Mouse (Mus musculus): Measurements from ENCODE around the gene Sestd1.

The Sestd1 gene

DNA sequence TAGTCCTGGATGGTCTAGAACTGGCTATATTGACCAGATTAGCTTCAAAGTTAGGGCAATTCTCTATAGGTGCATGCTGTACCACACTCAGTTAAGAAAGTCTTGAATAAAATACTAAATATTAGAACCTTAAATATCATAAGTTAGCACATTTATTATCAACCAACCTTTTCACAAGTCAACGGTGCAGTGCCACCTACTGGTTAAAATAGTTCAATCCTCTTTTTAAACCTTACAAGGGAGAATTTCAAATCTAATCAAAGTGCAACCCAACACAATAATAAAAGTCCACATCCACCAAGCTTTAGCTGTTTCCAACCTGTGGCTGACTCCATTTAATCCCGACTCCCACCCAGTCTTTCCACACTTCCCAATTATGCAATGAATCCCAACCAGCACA is 76.5 kb downstream of the Sestd1 start:
- peak; percentile 23 for DNase-seq

DNA sequence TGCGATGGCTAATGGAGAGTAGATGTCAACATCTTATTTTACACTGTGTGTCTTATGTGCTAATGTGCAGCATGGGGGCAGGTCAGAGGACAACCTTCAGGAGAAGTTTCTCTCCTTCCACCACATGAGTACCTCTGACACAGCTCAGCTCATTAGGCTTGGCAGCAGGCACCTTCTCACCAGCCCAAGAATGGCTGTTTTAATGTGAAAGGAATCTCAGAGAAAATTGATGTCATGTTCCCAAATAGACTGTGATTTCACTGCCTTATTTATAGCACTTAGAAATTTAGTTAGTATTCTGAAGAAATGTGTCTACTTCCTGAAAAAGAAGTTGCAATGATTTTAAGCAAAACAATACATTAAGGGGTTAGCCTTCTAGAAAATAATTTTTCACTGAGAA is 78.5 kb downstream of the Sestd1 start:
- no peak for DNase-seq

DNA sequence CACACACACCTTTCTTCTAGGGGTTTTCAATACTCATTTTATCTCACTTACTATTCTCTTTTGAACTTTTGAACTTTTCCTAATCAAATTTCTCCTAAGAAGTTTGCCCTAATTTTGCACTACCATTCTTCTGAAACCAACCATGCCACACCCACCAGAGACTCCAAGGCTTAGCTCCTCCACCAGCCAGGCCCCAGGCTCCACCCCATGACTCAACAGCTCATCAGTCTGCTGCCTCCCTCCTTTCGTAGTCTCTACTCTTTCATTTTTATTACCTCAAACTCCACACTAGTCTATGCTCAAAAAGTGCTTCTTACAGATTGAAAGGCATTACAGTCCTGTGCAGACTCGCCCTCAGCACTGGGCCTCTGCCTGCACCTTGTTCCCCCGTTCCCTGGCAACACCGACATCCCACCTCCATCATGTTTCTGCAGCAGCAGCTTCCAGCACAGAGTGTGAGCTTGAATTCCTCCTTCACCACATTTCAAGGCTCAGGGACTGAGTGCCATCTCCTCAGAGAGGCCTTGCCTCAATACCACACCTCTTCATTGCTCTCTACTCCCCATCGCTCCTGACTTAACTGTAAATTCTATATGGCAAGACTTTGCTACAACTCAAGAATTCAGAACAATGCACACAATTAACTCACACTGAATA is 79.3 kb downstream of the Sestd1 start:
- DNase-seq = no peak

DNA sequence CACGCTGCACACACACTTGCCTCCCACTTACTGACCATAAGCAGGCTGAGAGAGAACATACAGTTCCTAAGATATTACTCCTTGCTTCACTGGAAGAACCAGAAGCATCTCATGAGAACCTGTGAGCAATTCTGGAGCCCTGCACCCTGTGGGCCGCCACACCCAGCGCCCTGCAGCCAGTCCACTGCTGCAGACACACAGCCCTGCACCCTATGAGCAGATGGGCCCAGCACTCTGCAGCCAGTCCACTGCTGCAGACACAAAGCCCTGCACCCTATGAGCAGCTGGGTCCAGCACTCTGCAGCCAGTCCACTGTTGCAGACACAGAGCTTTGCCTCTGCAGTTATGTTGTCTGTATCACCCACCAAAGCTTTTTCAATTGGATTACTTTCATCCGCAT is 80.0 kb downstream of the Sestd1 start:
- no peak for DNase-seq

GRCm38 (mm10) chr2:77198246-77198645 is 82.1 kb downstream of the Sestd1 start:
- no peak for DNase-seq

GRCm38 (mm10) chr2:77196819-77197218 is 83.6 kb downstream of the Sestd1 start:
- no peak for DNase-seq

- DNase-seq = no peak
Measured at GRCm38 (mm10) chr2:77195056-77195455, 85.3 kb downstream of the Sestd1 start.

DNA sequence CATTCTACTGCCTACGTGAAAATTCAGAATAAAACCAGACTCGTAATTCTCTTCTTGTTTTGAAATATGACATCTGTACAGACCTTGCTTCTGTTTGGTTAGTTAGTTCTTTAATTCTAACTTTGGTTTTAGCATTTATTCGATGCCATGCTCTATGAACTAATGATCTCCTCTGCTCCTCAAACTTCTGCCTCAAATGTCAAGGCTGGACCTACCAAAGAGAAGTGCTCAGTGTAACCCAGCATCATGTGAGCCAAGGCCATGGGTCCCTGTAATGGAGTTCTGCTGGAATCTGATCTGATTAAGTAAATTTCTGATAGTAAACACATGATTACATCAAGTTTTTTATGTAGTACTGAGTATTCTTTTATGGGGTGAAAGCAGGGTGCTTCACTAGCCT is 88.6 kb downstream of the Sestd1 start:
- no peak for DNase-seq

DNA sequence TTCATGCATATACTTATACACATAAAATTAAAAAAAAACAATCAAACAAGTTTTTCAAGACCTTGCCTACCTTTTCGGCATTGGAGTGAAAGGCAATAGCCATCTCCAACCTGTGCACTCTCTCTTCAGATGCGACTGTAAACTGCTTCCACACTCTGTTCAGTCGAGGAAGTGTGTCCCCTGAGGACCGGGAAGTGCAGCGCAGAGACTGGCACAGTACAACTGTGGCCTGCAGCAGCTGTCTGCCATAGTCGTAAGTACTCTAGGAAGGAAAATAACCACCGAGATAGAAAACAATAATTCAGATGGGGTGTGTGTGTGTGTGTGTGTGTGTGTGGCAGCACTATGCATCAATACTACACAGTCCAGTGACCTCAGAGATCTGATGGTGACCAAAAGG is 89.5 kb downstream of the Sestd1 start:
- no peak for DNase-seq

- DNase-seq = no peak
Measured at GRCm38 (mm10) chr2:77190301-77190700, 90.1 kb downstream of the Sestd1 start.

GRCm38 (mm10) chr2:77189671-77190070 is 90.7 kb downstream of the Sestd1 start:
- DNase-seq = no peak

GRCm38 (mm10) chr2:77187501-77187900 is 92.9 kb downstream of the Sestd1 start:
- DNase-seq = peak; percentile 69

GRCm38 (mm10) chr2:77186912-77187311 is 93.5 kb downstream of the Sestd1 start:
- DNase-seq = no peak

DNA sequence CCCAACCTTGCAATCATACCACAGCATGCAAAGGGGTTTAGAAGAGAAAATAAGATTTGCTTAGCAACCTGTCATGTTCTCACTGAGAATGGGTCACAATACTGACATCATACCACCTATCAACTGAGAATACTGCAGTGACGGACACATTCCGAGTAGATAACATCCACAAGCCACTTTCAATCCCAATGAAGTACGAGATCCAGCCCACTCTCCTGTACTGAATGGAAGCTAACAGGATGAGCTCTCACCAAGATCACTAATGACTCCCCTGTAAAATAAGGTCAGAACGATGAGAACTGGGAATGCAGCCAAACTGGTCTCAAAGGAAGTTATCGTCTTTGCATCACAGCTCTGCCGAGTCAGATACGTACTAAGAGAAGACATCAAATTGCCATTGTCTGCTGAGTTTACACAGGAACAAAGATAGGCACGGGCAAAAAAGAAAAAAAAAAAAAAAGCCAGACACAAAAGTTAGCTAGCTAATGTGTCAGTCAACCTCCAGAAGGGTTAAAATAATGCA is 96.3 kb downstream of the Sestd1 start:
- DNase-seq = no peak

- no peak for DNase-seq
Measured at GRCm38 (mm10) chr2:77183646-77184045, 96.7 kb downstream of the Sestd1 start.

- DNase-seq = no peak
Measured at GRCm38 (mm10) chr2:77182996-77183380, 97.4 kb downstream of the Sestd1 start.

GRCm38 (mm10) chr2:77182271-77182995 is 98.0 kb downstream of the Sestd1 start:
- no peak for DNase-seq

DNA sequence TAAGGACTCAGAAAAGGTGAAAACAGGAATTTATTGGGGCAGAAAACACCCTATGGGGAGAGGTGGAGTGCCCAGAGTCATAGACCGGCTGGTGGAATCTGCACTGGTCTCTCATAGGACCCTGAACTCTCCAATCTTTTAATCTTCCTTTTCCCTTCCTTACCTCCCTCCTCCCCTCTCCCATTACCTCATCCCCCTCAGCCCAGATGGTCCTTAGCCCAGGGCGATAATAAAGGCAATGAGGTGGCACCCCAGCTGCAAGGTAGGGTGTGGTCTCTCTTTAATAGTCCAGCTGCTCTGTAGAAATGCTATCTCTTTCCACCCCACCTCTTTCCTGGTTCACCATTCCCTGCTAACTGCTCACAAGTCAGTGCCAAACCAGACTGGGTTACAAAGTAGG is 102.9 kb downstream of the Sestd1 start:
- DNase-seq = no peak

DNA sequence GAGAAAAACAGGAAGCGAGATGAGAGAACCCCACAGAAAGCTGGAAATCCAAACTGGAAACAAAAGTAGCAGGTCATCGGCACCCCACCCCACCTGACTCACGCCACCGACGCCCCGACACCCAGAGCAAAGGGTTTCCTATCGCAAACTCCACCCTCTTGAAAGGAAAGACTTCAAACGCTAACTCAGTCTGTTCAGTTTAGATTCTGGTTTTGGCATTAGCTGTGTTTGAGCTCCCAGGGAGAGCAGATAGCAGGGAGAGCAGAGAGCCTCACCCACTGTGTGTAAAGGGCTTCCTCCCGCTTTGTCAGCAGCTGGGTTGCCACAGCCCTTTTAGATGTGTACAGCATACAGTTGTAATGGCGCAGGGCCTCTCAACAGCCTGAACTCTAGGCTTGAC is 104.0 kb downstream of the Sestd1 start:
- peak; percentile 52 for DNase-seq

GRCm38 (mm10) chr2:77175411-77175810 is 105.0 kb downstream of the Sestd1 start:
- DNase-seq = no peak

- no peak for DNase-seq
Measured at GRCm38 (mm10) chr2:77174313-77174712, 106.1 kb downstream of the Sestd1 start.

GRCm38 (mm10) chr2:77173821-77174220 is 106.6 kb downstream of the Sestd1 start:
- no peak for DNase-seq

DNA sequence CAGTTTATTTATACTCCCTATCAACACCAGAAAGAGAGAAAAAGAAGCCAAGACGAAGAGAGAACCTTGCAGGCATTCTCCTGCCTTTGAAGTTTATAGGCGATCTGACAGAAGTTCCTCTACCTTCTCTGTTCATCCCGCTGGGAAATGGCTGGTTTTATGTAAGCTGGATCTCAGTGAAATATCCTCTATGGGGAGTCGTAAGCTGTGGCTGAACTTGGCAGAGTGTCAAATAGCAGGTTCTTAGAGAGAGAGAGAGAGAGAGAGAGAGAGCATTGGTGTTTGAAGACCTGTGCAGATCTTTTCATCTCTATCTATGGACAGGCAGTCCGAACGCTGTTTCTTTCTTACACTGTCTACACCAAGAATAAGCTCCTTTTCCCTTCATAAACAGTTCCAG is 107.0 kb downstream of the Sestd1 start:
- DNase-seq = no peak

DNA sequence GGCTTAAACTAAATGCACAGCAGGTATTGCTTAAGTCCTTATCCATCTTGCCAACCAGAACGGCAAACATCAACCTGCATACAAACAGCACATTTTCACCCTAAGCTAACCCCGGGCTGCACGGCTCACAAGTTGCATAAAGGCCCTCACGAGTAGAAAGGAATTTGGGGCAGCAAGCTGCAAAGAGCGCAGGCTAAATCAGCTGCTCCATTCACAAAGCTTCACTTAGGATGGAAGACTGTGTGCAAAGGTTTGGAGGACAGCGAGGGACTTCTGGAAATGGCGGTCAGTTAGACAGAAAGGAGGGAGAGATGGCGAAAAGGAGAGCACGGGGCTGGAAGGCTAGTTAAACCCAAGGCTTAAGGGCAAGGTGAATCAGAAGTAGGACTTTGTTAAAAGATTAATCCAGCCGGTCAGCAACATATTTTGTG is 108.1 kb downstream of the Sestd1 start:
- no peak for DNase-seq

All from thymus, postnatal 14 days (tissue).